Mouse (Mus musculus): ENCODE measurements around the gene Pnpo. TPM values are rescaled to one million over a fixed set of nuclear protein-coding genes. Genes with fewer than 3 reads are reported as not detected.

Gene Pnpo
- polyA plus RNA-seq (2015; fragmentation: Nextera tagmentation; extraction: Ambion mirVana), result 28.1 and 35.4 TPM in 2 replicates

- WGBS, result 0% methylated on average over 29 of the region's 29 CpGs
- H3K4me2 ChIP-seq (ENCODE audit: low read depth, low read length), result peak within 1 kb of the TSS; percentile 96
- H3K27me3 ChIP-seq (ENCODE audit: control insufficient read depth, insufficient read depth, low read depth, low read length), result no peaks in the 10 kb centered on the region
- ATAC-seq (ENCODE audit: low read depth), result peak; percentile 97
- H3K9me3 ChIP-seq (ENCODE audit: control insufficient read depth, low read length), result no peaks in the 10 kb centered on the region
- H3K4me1 ChIP-seq (replicated peaks; ENCODE audit: control insufficient read depth, insufficient read depth, low read length), result peaks cover 7% of the 10 kb centered on the region
- H3K4me3 ChIP-seq (ENCODE audit: low read length), result peak within 1 kb of the TSS; percentile 66
- no peaks in the 10 kb centered on the region for H3K36me3 ChIP-seq (ENCODE audit: control insufficient read depth, insufficient read depth, low read length)
- H3K27ac ChIP-seq (ENCODE audit: low read length), result peak within 1 kb of the TSS; percentile 66
- H3K9ac ChIP-seq (ENCODE audit: low read length), result peak within 1 kb of the TSS; percentile 72
These were observed at the start of gene Pnpo for GRCm38 (mm10) chr11:96943746-96944304. TSS of gene Pnpo (minus strand) at chr11:96943986.

GRCm38 (mm10) chr11:96992722-96993311, 49.0 kb upstream of the Pnpo start:
- 22% methylated on average over 8 of the region's 8 CpGs for WGBS
- peaks cover 33% of the 10 kb centered on the region for H3K4me1 ChIP-seq (replicated peaks; ENCODE audit: control insufficient read depth, insufficient read depth, low read length)
- ATAC-seq (ENCODE audit: low read depth), result peak; percentile 69

GRCm38 (mm10) chr11:96991501-96991900, 47.7 kb upstream of the Pnpo start:
- no peak overlapping the region for H3K27ac ChIP-seq (ENCODE audit: low read length)
- H3K4me3 ChIP-seq (ENCODE audit: low read length), result no peak overlapping the region
- H3K36me3 ChIP-seq (ENCODE audit: control insufficient read depth, insufficient read depth, low read length), result no peaks in the 10 kb centered on the region
- no peak overlapping the region for H3K9ac ChIP-seq (ENCODE audit: low read length)
- H3K4me2 ChIP-seq (ENCODE audit: low read depth, low read length), result no peak overlapping the region
- no peak for ATAC-seq (ENCODE audit: low read depth)
- H3K27me3 ChIP-seq (ENCODE audit: control insufficient read depth, insufficient read depth, low read depth, low read length), result no peaks in the 10 kb centered on the region; the same call in 1 of the 2 replicates
- 56% methylated on average over 5 of the region's 5 CpGs for WGBS
- H3K9me3 ChIP-seq (ENCODE audit: control insufficient read depth, low read length), result no peaks in the 10 kb centered on the region
- peaks cover 29% of the 10 kb centered on the region for H3K4me1 ChIP-seq (replicated peaks; ENCODE audit: control insufficient read depth, insufficient read depth, low read length)

More at GRCm38 (mm10) chr11:96992722-96993311, 49.0 kb upstream of the Pnpo start:
- H3K9ac ChIP-seq (ENCODE audit: low read length), result no peak overlapping the region
- H3K9me3 ChIP-seq (ENCODE audit: control insufficient read depth, low read length), result no peaks in the 10 kb centered on the region
- peak overlapping the region; percentile 74 for H3K27ac ChIP-seq (ENCODE audit: low read length)
- peaks cover 5% of the 10 kb centered on the region; the same call in 1 of the 2 replicates for H3K27me3 ChIP-seq (ENCODE audit: control insufficient read depth, insufficient read depth, low read depth, low read length)
- no peak overlapping the region for H3K4me3 ChIP-seq (ENCODE audit: low read length)
- no peak overlapping the region for H3K4me2 ChIP-seq (ENCODE audit: low read depth, low read length)
- no peaks in the 10 kb centered on the region for H3K36me3 ChIP-seq (ENCODE audit: control insufficient read depth, insufficient read depth, low read length)

GRCm38 (mm10) chr11:96987873-96988655, 44.3 kb upstream of the Pnpo start:
- peak; percentile 29 for ATAC-seq (ENCODE audit: low read depth)
- no peak overlapping the region for H3K27ac ChIP-seq (ENCODE audit: low read length)
- no peaks in the 10 kb centered on the region for H3K9me3 ChIP-seq (ENCODE audit: control insufficient read depth, low read length)
- WGBS, result 5% methylated on average over 31 of the region's 31 CpGs
- H3K4me2 ChIP-seq (ENCODE audit: low read depth, low read length), result peak overlapping the region; percentile 58
- H3K36me3 ChIP-seq (ENCODE audit: control insufficient read depth, insufficient read depth, low read length), result no peaks in the 10 kb centered on the region
- no peaks in the 10 kb centered on the region; the same call in 1 of the 2 replicates for H3K27me3 ChIP-seq (ENCODE audit: control insufficient read depth, insufficient read depth, low read depth, low read length)
- peaks cover 19% of the 10 kb centered on the region for H3K4me1 ChIP-seq (replicated peaks; ENCODE audit: control insufficient read depth, insufficient read depth, low read length)
- H3K9ac ChIP-seq (ENCODE audit: low read length), result 0 out of 2 replicates have a peak overlapping the region, but pooled peaks have one; percentile 4
- H3K4me3 ChIP-seq (ENCODE audit: low read length), result peak overlapping the region; percentile 27

GRCm38 (mm10) chr11:96986463-96986862, 42.7 kb upstream of the Pnpo start:
- H3K27me3 ChIP-seq (ENCODE audit: control insufficient read depth, insufficient read depth, low read depth, low read length), result no peaks in the 10 kb centered on the region; the same call in 1 of the 2 replicates
- 27% methylated on average over 3 of the region's 3 CpGs for WGBS

GRCm38 (mm10) chr11:96984903-96985302, 41.1 kb upstream of the Pnpo start:
- no peak overlapping the region for H3K9ac ChIP-seq (ENCODE audit: low read length)
- H3K4me1 ChIP-seq (replicated peaks; ENCODE audit: control insufficient read depth, insufficient read depth, low read length), result peaks cover 11% of the 10 kb centered on the region
- H3K4me3 ChIP-seq (ENCODE audit: low read length), result no peak overlapping the region
- H3K9me3 ChIP-seq (ENCODE audit: control insufficient read depth, low read length), result no peaks in the 10 kb centered on the region
- 36% methylated on average over 4 of the region's 4 CpGs for WGBS
- no peak overlapping the region for H3K27ac ChIP-seq (ENCODE audit: low read length)
- no peak overlapping the region for H3K4me2 ChIP-seq (ENCODE audit: low read depth, low read length)
- H3K27me3 ChIP-seq (ENCODE audit: control insufficient read depth, insufficient read depth, low read depth, low read length), result no peaks in the 10 kb centered on the region; the same call in 1 of the 2 replicates
- no peak for ATAC-seq (ENCODE audit: low read depth)
- no peaks in the 10 kb centered on the region for H3K36me3 ChIP-seq (ENCODE audit: control insufficient read depth, insufficient read depth, low read length)

More at GRCm38 (mm10) chr11:96986463-96986862, 42.7 kb upstream of the Pnpo start:
- Histone ChIP-seq H3K9ac (ENCODE audit: low read length) (no peak overlapping the region), H3K27ac (ENCODE audit: low read length) (no peak overlapping the region), H3K4me3 (ENCODE audit: low read length) (no peak overlapping the region), H3K9me3 (ENCODE audit: control insufficient read depth, low read length) (no peaks in the 10 kb centered on the region), H3K4me1 (replicated peaks; ENCODE audit: control insufficient read depth, insufficient read depth, low read length) (peaks cover 11% of the 10 kb centered on the region), H3K36me3 (ENCODE audit: control insufficient read depth, insufficient read depth, low read length) (no peaks in the 10 kb centered on the region), H3K4me2 (ENCODE audit: low read depth, low read length) (no peak overlapping the region)
- no peak for ATAC-seq (ENCODE audit: low read depth)

- no peak within 1 kb of the TSS for H3K4me3 ChIP-seq (ENCODE audit: low read length)
- no peaks in the 10 kb centered on the region for H3K36me3 ChIP-seq (ENCODE audit: control insufficient read depth, insufficient read depth, low read length)
- H3K4me2 ChIP-seq (ENCODE audit: low read depth, low read length), result no peak within 1 kb of the TSS
- no peak within 1 kb of the TSS for H3K27ac ChIP-seq (ENCODE audit: low read length)
- peaks cover 13% of the 10 kb centered on the region for H3K4me1 ChIP-seq (replicated peaks; ENCODE audit: control insufficient read depth, insufficient read depth, low read length)
- WGBS, result 62% methylated on average over 7 of the region's 7 CpGs
- no peaks in the 10 kb centered on the region; the same call in 1 of the 2 replicates for H3K27me3 ChIP-seq (ENCODE audit: control insufficient read depth, insufficient read depth, low read depth, low read length)
- no peaks in the 10 kb centered on the region for H3K9me3 ChIP-seq (ENCODE audit: control insufficient read depth, low read length)
- no peak within 1 kb of the TSS for H3K9ac ChIP-seq (ENCODE audit: low read length)
- ATAC-seq (ENCODE audit: low read depth), result no peak
These were observed 39.1 kb upstream of the Pnpo start, which contains the start of gene Sp2 for GRCm38 (mm10) chr11:96982859-96983258. TSS of gene Sp2 (minus strand) at chr11:96982959.

- H3K4me1 ChIP-seq (replicated peaks; ENCODE audit: control insufficient read depth, insufficient read depth, low read length), result peaks cover 8% of the 10 kb centered on the region
- H3K9me3 ChIP-seq (ENCODE audit: control insufficient read depth, low read length), result no peaks in the 10 kb centered on the region
- no peak overlapping the region for H3K9ac ChIP-seq (ENCODE audit: low read length)
- no peaks in the 10 kb centered on the region for H3K36me3 ChIP-seq (ENCODE audit: control insufficient read depth, insufficient read depth, low read length)
- H3K27ac ChIP-seq (ENCODE audit: low read length), result no peak overlapping the region
- no peaks in the 10 kb centered on the region; the same call in 1 of the 2 replicates for H3K27me3 ChIP-seq (ENCODE audit: control insufficient read depth, insufficient read depth, low read depth, low read length)
- no peak overlapping the region for H3K4me2 ChIP-seq (ENCODE audit: low read depth, low read length)
- no peak overlapping the region for H3K4me3 ChIP-seq (ENCODE audit: low read length)
- WGBS, result 3% methylated on average over 7 of the region's 7 CpGs
- ATAC-seq (ENCODE audit: low read depth), result no peak
These were observed 38.6 kb upstream of the Pnpo start for GRCm38 (mm10) chr11:96982355-96982754.

- H3K36me3 ChIP-seq (ENCODE audit: control insufficient read depth, insufficient read depth, low read length), result no peaks in the 10 kb centered on the region
- no peak overlapping the region for H3K27ac ChIP-seq (ENCODE audit: low read length)
- H3K4me2 ChIP-seq (ENCODE audit: low read depth, low read length), result no peak overlapping the region
- H3K27me3 ChIP-seq (ENCODE audit: control insufficient read depth, insufficient read depth, low read depth, low read length), result no peaks in the 10 kb centered on the region
- H3K4me3 ChIP-seq (ENCODE audit: low read length), result no peak overlapping the region
- H3K9me3 ChIP-seq (ENCODE audit: control insufficient read depth, low read length), result no peaks in the 10 kb centered on the region
- 39% methylated on average over 15 of the region's 15 CpGs for WGBS
- H3K9ac ChIP-seq (ENCODE audit: low read length), result no peak overlapping the region
- H3K4me1 ChIP-seq (replicated peaks; ENCODE audit: control insufficient read depth, insufficient read depth, low read length), result peaks cover 9% of the 10 kb centered on the region
- ATAC-seq (ENCODE audit: low read depth), result no peak
These were observed 37.7 kb upstream of the Pnpo start for GRCm38 (mm10) chr11:96981461-96981860.
